Mouse (Mus musculus) cerebellum, adult 8-10 months (tissue): ENCODE results near the gene Pde8a.

ENCODE experiments used
- DNase-seq: peaks from one replicate; pipeline ENCODE4 v3.0.0; 2022

Pde8a gene

DNA sequence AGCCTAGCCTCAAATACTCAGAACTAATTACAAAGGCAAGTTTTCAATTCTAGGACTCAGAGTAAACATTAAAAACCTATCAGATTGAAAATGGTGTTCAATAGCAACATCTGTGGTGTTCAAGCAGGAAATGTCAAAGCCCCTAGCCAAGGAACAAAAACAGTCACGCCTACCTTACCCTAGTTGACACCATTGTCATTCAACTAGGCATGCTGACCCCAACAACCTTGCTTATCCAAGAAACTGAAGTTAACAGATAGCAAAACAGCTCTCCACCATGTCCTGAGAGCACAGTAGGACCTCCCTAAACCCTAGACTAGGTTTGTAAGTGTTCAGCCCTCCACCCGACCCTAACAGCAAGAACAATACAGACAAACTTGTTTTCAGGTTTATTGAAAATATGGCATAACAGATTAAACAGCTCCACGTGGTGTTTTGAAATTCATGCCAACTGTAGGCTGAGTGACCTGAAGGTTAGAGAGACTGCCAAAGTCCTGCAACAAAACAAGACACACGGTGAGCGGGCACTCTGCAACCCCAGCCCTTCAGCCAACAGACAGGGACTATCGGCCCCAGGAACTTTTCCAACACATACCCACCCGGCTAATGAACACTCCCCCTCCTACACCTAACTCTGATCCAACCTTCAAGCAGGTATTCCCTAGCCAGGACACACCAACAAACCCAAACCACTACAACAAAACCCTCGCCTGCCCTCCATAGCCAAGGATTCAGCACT lies 129.1 kb downstream of the Pde8a start:
- no peak for DNase-seq

DNA sequence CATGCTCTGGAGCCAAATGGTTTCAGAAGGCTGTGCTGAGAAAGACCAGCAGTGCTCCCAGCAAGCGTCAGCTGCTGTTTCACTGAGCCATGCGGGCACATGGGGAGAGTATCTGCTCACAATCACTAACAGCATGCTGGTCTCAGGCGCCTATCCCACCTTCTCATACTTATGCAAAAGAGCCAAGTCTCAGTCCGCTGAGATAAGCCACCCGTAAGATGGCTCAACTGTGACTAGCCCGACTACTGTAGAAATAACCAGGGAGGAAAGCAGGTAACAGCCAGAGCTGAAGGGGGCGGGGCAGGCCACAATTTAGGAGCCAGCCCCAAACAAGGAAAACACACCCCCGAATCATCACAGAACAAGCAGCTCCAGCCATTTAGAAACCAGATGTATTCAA lies 129.9 kb downstream of the Pde8a start:
- no peak for DNase-seq

DNA sequence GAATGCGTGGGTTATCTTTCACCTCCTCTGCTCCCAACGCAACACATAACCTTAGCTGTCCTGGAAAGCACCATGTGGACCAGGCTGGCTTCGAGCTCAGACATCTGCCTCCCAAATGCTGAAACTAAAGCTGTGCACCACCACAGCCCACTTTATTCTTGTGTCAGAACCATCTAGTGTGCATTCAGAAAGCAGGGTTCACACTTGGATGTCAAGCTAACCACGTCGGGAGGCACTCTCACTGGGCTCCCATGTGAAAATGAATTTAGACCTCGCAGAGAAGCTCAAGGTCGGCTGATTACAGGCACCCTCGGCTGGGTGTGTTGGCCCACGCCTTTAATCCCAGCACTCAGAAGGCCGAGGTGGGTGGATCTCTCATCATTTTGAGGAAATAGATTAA lies 130.4 kb downstream of the Pde8a start:
- DNase-seq, result no peak

DNA sequence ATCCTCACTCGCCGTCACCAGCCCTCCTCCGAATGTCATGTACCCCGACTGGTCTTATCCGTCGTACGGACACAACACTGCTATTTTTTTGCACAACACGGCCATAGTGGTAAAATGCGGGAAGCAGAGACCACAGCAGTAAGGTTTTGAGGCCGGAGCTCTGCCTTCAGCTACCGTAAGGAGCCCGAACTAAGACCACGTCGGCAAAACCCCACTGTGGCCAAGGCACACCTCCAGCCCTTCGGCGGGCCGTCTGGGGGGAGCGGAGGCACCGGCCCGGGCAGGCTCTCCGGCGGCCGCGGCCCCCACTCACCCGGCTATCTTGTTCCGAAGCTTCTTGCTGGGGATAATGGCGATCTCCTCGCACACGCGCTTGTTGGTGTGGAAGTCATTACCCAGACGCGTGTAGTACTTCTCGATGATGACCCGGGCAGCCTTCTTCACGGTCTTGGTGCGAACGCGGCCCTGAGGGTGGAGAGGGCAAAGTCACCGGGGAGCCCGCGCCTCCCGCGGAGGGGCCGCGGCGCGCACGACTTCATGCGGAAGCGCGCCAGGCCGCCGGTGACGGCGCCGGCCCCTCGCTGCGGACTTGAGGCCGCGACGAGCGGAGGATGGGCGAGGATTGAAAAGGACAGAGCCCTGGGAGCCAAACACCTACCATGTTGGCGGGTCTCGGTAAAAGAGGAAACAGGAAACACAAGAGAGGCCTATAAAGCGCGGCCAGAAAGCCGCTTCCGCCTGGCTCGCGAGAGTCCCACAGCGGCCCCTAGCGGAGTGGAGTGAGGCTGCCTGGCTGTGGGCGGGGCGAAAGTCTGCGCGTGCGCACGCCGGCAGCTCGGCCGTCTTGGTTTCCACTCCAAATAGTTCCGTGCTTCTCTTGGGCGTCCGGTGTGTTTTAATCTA lies 131.4 kb downstream of the Pde8a start, which contains the start of gene Rps17:
TSS of gene Rps17 (minus strand) at position 711 of the 903 bp plus-strand sequence.
- DNase-seq, result peak; percentile 99

DNA sequence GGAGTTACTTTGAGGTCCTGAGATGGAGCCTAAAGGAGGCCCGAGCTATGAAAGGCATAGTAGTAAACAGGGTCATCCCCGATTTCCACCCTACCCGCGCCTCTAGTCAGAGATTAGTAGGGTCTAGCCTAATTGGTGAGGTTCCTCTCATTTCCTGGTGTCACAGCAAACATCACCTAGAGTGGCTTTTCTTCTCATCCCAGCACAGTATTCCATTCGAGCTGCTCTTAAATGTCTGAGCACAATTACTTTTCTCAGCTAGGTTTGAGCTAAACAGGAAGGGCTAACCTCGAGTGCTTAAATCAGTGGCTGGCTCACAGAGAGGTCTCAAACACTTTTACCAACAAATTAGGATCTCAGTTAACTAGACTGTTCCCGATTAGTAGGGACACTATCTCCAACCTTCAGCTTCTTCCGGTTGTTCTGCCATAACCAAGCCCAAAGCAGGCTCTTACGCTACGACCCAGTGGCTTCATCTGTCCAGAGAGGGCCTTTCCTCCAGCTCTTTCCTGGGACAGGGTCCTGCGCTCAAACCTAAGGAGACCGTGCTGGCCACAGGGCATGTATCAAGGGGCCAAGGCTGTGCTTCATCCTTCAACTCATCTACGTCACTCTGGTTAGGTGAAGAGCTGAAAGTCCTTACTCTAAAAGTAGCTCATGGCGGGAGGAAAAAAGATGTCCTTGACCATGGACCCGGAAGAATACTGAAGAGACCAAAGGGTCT lies 132.2 kb downstream of the Pde8a start:
- DNase-seq, result no peak

DNA sequence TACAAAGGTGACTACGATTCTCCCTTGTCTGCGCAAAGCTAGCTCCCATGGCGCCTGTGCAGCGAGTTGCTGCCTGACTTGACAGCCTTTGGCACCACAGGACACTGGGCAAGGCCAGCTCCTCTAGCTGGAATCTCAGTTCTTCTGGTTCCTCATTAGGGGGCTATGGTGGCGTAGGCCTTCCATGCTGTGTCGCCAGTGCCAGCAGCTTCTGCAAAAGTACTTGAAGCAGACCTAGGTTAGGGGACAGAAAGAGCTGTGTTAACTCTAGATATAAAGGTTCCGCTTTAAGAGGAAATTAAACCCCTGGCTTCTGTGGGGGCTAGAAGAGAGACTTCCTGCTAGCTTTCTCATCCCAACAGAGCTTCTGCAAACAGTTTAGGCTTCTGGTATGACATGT lies 134.8 kb downstream of the Pde8a start:
- DNase-seq, result no peak

DNA sequence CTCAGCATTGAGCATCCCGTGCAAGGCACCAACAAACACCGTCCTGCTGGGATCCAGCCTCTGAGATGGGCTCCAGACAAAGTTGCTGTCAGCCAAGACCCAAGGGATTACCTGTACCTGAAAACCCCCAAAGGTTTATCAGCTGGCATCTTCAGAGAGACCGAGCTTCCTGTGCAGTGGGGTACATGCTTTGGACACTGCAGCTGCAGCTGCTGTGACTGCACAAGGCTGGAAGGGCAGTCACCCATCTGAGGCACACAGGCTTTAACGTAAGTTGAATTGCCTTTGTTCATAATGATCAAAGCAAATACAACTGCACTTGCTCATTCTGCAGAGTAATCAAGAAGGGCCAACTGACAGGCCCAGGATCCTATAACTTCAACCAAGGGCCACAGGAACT lies 138.4 kb downstream of the Pde8a start:
- DNase-seq, result no peak

DNA sequence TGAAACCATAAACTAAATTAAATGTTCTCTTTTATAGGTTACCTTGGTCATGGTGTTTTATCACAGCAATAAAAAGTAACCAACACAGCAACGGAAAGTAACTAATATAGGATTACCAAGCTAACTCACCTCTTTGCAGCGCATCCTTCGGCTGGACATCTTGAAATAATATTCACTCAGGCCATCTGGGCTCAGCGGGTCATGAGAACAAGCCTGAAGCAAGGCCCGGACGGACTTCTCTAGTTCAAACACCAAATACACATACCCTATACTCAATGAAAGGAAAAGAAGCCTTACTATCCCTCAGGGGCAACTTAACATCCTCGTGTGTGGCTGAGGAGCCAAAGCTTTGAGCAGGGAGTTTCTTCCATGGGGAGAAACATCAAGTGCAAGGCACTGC lies 142.3 kb downstream of the Pde8a start:
- no peak for DNase-seq

DNA sequence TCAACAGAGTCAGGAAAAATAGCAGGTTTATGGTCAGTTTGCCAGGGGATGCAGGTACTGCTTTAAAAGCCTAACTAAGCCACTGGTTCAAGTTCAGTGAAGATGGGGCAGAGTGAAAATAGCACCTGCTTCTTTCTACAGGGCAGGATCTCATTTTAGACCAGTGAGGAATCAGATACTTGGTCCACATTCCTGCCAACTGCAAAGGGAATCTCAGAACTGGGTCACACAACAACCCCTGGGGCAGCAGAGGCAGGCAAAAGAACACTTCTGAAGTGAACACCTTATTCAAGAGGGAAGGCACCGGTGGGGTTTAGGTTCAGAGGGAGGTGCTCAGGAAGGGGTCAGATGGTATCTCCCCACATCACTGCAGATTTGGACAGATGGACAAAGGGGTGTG lies 143.0 kb downstream of the Pde8a start:
- no peak for DNase-seq

DNA sequence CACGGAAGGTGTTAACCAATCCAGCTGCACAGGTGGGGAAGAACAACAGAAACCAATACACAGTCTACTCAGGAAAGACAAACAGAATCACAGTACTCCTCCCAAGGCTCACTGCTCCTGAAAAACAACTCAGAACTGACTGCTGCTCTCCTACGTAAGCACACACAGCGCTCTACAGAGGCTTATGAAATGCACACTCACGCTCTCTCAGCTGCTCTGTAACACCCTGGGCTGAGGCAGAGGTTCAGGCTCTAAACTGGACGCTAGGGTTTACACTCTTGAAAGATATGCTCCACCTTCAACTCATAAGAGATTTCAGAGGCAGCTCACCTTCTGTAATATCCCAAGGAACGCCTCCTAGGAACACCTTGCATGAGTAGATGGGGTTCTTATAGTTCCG lies 143.6 kb downstream of the Pde8a start:
- no peak for DNase-seq

DNA sequence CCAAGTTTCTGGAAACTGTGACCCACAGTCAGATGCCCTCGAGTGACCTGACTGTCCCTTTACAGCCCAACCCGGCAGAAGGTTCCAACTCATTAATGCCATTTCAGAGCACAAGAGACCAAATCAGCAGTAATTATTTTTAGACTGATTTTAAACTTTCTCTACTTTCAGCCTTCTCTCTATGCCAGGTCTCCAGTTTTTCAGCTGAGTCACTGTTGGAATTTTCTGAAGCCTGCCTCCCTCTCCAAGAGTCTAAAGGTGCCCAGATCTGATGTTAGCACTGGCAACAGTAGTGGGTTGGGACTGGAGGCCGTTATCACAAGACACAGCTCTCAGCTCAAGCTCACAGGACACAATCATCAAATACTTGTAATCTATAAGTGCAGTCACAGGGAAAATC lies 154.6 kb downstream of the Pde8a start:
- no peak for DNase-seq

DNA sequence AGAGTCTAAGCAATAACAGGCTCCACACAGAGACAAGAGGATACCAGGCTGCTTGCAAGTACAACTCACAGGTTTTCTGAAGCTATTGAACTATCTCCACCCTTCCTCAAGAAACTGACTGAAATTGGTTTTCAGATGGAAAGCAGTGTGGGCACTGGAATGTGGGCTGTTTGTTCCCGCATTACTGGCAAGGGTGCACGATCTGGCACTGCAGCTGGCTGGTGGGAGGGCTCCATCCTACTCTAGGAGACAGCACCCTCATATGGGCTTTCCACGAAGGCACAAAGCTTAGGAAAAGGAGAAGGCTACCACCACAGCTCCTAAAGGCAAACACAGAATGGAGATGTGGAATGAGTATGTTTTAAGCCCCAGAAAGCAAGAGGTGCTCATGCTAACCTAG lies 156.3 kb downstream of the Pde8a start:
- no peak for DNase-seq

DNA sequence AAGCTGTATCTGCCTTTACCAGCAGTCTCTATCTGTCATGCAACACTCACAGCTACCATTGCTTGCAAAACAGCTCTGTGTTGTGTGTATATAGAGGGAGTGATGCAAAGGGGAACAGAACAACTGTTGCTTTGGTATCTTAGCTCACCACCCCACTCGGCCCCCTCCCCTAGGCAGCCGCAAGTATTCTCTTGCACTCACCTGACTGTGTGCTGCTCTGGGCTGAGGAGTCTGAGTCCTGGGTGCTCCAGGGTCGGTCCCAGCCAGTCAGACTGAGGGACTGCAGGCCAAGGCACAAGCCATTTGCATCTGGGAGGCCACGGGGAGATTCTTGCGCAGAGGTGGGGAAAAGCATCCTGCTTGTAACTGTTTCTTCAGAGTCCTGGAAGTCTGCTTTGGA lies 158.4 kb downstream of the Pde8a start:
- DNase-seq, result no peak

DNA sequence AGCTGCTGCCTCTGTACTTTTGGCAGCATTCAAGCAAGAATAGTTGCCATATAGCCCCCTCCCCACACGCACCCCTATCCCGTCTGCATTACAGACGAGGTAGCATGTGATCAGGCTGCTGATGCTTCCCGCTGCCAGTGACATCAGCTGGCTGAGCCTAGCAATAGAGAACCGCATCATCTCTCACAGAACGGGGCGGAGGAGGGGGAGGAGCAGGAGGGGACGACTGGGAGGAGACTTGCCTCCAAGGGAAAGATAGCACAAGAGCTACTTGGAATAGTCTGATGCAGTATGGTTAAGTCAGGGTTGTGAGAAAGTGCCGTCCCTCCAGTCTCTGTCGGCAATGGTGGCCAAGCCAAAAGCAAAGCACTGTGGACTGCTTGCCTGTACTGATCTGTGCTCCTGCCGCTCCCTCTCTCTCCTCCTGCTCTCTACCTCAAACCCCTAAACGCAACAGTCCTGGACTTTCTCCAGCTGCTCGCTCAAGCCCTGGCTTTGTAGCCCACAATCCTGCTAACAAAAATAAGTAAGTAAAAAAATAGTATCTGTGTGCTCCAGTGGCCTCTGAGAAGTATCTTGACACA lies 159.0 kb downstream of the Pde8a start:
- peak; percentile 26 for DNase-seq

DNA sequence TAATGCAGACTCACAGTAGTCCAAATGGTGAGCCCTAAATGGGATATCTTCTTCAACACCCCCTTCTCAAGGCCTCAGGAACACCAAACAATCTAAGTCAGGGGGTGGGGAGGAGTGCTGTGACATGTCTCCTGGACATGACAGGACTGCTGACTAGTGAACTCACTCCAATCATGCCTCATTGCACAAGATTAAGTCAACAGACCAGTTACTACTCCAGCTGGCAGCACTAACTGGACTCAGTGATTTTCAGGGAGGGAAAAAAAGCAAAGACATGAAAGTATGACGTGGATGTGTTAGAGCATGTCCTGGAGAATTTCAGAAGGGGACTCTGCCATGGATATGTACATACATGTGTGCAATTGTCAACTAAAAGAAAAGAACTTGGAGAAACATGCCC lies 166.0 kb downstream of the Pde8a start:
- DNase-seq, result no peak
